Mouse (Mus musculus): ENCODE results near the gene Midn. TPM values are rescaled to one million over a fixed set of nuclear protein-coding genes. Genes with fewer than 3 reads are reported as not detected.

Midn gene
- polyA plus RNA-seq, 1 experiment from 2014 or later: 42.1 TPM

- Histone ChIP-seq H3K9me3 (replicated peaks) (no peaks in the 10 kb centered on the region), H3K27ac (peak overlapping the region; percentile 17; the same call in 1 of the 2 replicates), H3K4me3 (peak overlapping the region; percentile 79)
Measured at GRCm38 (mm10) chr10:80180823-80181222, 32.8 kb downstream of the Midn start.

GRCm38 (mm10) chr10:80182547-80182946 lies 34.5 kb downstream of the Midn start:
- Histone ChIP-seq H3K36me3 (peaks cover 30% of the 10 kb centered on the region), H3K4me3 (no peak overlapping the region), H3K9me3 (replicated peaks) (no peaks in the 10 kb centered on the region), H3K4me1 (peaks cover 42% of the 10 kb centered on the region), H3K27me3 (0 out of 2 replicates have a peak, but pooled peaks cover 2% of the 10 kb centered on the region), H3K4me2 (replicated peaks) (no peak overlapping the region), H3K9ac (0 out of 2 replicates have a peak overlapping the region, but pooled peaks have one; percentile 97), H3K27ac (no peak overlapping the region)
- ATAC-seq (ENCODE audit: low FRiP score): no peak
- WGBS: 91% methylated on average over 7 of the region's 7 CpGs

More at GRCm38 (mm10) chr10:80180823-80181222, 32.8 kb downstream of the Midn start:
- ATAC-seq (ENCODE audit: low FRiP score): no peak
- H3K9ac ChIP-seq: peak overlapping the region; percentile 97
- peaks cover 45% of the 10 kb centered on the region for H3K4me1 ChIP-seq
- H3K27me3 ChIP-seq: no peaks in the 10 kb centered on the region
- 39% methylated on average over 5 of the region's 5 CpGs for WGBS
- peak overlapping the region; percentile 90 for H3K4me2 ChIP-seq (replicated peaks)
- H3K36me3 ChIP-seq: peaks cover 19% of the 10 kb centered on the region

DNA sequence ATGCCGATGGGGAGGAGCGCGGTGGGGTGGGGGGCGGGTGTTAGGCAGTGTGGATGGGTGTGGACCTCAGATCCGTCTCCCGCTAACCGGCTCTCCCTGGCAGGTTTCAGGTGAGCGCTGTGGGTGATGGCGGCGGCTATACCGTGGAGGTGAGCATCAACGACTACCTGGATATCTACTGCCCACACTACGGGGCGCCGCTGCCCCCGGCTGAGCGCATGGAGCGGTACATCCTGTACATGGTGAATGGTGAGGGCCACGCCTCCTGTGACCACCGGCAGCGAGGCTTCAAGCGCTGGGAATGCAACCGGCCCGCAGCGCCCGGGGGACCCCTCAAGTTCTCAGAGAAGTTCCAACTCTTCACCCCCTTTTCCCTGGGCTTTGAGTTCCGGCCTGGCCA lies 38.6 kb downstream of the Midn start:
- peaks cover 13% of the 10 kb centered on the region for H3K27me3 ChIP-seq
- H3K36me3 ChIP-seq: peaks cover 47% of the 10 kb centered on the region
- H3K4me1 ChIP-seq: peaks cover 42% of the 10 kb centered on the region
- no peak overlapping the region for H3K4me3 ChIP-seq
- no peak overlapping the region for H3K9ac ChIP-seq
- H3K9me3 ChIP-seq (replicated peaks): no peaks in the 10 kb centered on the region
- H3K4me2 ChIP-seq (replicated peaks): no peak overlapping the region
- 40% methylated on average over 27 of the region's 27 CpGs for WGBS
- no peak overlapping the region for H3K27ac ChIP-seq
- no peak for ATAC-seq (ENCODE audit: low FRiP score)

DNA sequence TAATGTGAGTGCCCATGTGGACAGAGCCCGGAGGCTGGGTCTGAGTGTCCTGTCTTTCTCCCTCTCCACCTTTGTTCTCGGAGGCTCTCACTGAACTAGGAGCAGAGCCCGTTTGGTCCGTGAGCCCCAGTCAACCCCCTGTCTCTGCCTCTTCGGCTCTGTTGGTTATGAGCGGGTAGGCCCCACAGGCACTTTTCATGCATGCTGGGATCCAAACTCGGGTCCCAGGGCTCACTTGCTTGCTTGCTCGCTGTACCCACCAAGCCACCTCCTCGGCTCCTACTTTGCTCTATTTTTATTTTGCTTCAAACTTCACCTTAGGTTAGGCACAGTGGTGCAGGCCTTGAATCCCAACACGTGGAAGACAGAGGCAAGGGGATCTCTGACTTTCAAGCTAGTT lies 39.7 kb downstream of the Midn start:
- WGBS: 87% methylated on average over 10 of the region's 10 CpGs
- H3K9me3 ChIP-seq (replicated peaks): no peaks in the 10 kb centered on the region
- no peak overlapping the region for H3K4me3 ChIP-seq
- no peak overlapping the region for H3K4me2 ChIP-seq (replicated peaks)
- peaks cover 34% of the 10 kb centered on the region for H3K4me1 ChIP-seq
- no peak for ATAC-seq (ENCODE audit: low FRiP score)
- no peak overlapping the region for H3K9ac ChIP-seq
- no peak overlapping the region for H3K27ac ChIP-seq
- peaks cover 21% of the 10 kb centered on the region for H3K27me3 ChIP-seq
- peaks cover 40% of the 10 kb centered on the region for H3K36me3 ChIP-seq

GRCm38 (mm10) chr10:80188453-80189024 lies 40.5 kb downstream of the Midn start:
- Histone ChIP-seq H3K27me3 (peaks cover 21% of the 10 kb centered on the region), H3K36me3 (peaks cover 32% of the 10 kb centered on the region), H3K4me3 (no peak overlapping the region), H3K4me1 (peaks cover 34% of the 10 kb centered on the region), H3K9ac (no peak overlapping the region), H3K9me3 (replicated peaks) (no peaks in the 10 kb centered on the region), H3K27ac (no peak overlapping the region), H3K4me2 (replicated peaks) (no peak overlapping the region)
- ATAC-seq (ENCODE audit: low FRiP score): no peak
- WGBS: 64% methylated on average over 15 of the region's 15 CpGs

DNA sequence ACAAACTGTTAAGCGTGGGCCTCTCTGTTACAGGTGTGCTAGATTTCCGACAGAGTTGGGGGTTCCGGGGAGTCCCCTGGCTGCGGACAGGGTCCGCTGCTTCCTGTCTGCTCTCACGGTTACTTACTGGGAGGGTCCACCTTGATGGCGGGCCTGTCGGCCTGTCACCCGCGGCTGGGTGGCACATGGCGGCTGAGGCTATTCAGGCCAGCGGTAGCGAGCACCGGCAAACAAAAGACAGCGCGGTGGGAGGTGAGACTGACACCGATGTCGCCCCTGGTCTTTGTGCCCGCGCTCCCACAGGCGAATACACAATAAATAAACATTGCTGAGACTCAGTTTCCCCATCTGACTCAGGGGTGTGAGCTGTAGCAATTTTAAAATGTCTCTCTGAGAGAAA lies 41.9 kb downstream of the Midn start:
- Histone ChIP-seq H3K27ac (peak overlapping the region; percentile 79), H3K4me3 (peak overlapping the region; percentile 37), H3K9ac (peak overlapping the region; percentile 75), H3K9me3 (replicated peaks) (no peaks in the 10 kb centered on the region), H3K4me1 (peaks cover 42% of the 10 kb centered on the region), H3K4me2 (replicated peaks) (peak overlapping the region; percentile 64), H3K36me3 (peaks cover 28% of the 10 kb centered on the region), H3K27me3 (peaks cover 21% of the 10 kb centered on the region)
- 6% methylated on average over 21 of the region's 21 CpGs for WGBS
- no peak; the same call in 1 of the 2 replicates for ATAC-seq (ENCODE audit: low FRiP score)

GRCm38 (mm10) chr10:80190491-80191051 lies 42.5 kb downstream of the Midn start:
- peak overlapping the region; percentile 64 for H3K4me2 ChIP-seq (replicated peaks)
- H3K9me3 ChIP-seq (replicated peaks): no peaks in the 10 kb centered on the region
- peaks cover 36% of the 10 kb centered on the region for H3K4me1 ChIP-seq
- under 1% methylated on average over 47 of the region's 48 CpGs for WGBS
- peak overlapping the region; percentile 75 for H3K9ac ChIP-seq
- H3K36me3 ChIP-seq: peaks cover 28% of the 10 kb centered on the region
- H3K27me3 ChIP-seq: peaks cover 21% of the 10 kb centered on the region
- peak overlapping the region; percentile 37 for H3K4me3 ChIP-seq
- peak overlapping the region; percentile 79 for H3K27ac ChIP-seq
- peak; percentile 65 for ATAC-seq (ENCODE audit: low FRiP score)

DNA sequence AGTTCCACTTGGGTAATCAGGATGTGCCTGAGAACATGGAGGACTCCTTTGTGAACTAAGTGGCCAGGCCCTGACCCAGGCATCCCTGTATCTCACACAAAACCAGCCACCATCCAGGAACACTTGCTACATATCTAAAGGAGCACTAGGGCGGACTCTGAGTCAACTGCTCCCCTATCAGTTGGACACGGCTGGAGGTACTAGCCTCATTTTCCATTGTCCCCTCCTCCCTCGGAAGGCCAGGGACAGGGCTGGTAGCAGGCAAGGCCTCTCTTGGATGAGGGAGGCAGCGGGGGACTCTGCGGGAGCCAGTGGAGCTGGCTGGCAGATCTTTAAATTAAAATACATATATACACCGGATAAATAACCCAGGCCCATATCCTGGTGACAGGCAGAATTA lies 45.9 kb downstream of the Midn start:
- no peaks in the 10 kb centered on the region for H3K9me3 ChIP-seq (replicated peaks)
- no peak overlapping the region for H3K4me3 ChIP-seq
- 75% methylated on average over 6 of the region's 6 CpGs for WGBS
- peaks cover 3% of the 10 kb centered on the region for H3K36me3 ChIP-seq
- H3K4me1 ChIP-seq: peaks cover 43% of the 10 kb centered on the region
- peak overlapping the region; percentile 48; the same call in 1 of the 2 replicates for H3K27ac ChIP-seq
- no peak overlapping the region for H3K4me2 ChIP-seq (replicated peaks)
- H3K27me3 ChIP-seq: peaks cover 11% of the 10 kb centered on the region; the same call in 1 of the 2 replicates
- ATAC-seq (ENCODE audit: low FRiP score): no peak
- H3K9ac ChIP-seq: peak overlapping the region; percentile 14; the same call in 1 of the 2 replicates

GRCm38 (mm10) chr10:80194441-80194840 lies 46.4 kb downstream of the Midn start:
- H3K4me1 ChIP-seq: peaks cover 41% of the 10 kb centered on the region
- H3K4me2 ChIP-seq (replicated peaks): no peak overlapping the region
- H3K9ac ChIP-seq: 0 out of 2 replicates have a peak overlapping the region, but pooled peaks have one; percentile 14
- H3K9me3 ChIP-seq (replicated peaks): no peaks in the 10 kb centered on the region
- H3K36me3 ChIP-seq: no peaks in the 10 kb centered on the region
- ATAC-seq (ENCODE audit: low FRiP score): no peak
- 47% methylated on average over 8 of the region's 8 CpGs for WGBS
- peak overlapping the region; percentile 48; the same call in 1 of the 2 replicates for H3K27ac ChIP-seq
- H3K27me3 ChIP-seq: peaks cover 9% of the 10 kb centered on the region; the same call in 1 of the 2 replicates
- H3K4me3 ChIP-seq: no peak overlapping the region

- H3K4me1 ChIP-seq: peaks cover 30% of the 10 kb centered on the region
- peaks cover 9% of the 10 kb centered on the region; the same call in 1 of the 2 replicates for H3K27me3 ChIP-seq
- 89% methylated on average over 1 of the region's 1 CpGs for WGBS
- no peak overlapping the region for H3K4me2 ChIP-seq (replicated peaks)
- H3K9ac ChIP-seq: no peak overlapping the region
- no peaks in the 10 kb centered on the region for H3K9me3 ChIP-seq (replicated peaks)
- no peak overlapping the region for H3K27ac ChIP-seq
- H3K4me3 ChIP-seq: no peak overlapping the region
- H3K36me3 ChIP-seq: no peaks in the 10 kb centered on the region
- ATAC-seq (ENCODE audit: low FRiP score): no peak
Measured at GRCm38 (mm10) chr10:80196167-80196566, 48.1 kb downstream of the Midn start.

DNA sequence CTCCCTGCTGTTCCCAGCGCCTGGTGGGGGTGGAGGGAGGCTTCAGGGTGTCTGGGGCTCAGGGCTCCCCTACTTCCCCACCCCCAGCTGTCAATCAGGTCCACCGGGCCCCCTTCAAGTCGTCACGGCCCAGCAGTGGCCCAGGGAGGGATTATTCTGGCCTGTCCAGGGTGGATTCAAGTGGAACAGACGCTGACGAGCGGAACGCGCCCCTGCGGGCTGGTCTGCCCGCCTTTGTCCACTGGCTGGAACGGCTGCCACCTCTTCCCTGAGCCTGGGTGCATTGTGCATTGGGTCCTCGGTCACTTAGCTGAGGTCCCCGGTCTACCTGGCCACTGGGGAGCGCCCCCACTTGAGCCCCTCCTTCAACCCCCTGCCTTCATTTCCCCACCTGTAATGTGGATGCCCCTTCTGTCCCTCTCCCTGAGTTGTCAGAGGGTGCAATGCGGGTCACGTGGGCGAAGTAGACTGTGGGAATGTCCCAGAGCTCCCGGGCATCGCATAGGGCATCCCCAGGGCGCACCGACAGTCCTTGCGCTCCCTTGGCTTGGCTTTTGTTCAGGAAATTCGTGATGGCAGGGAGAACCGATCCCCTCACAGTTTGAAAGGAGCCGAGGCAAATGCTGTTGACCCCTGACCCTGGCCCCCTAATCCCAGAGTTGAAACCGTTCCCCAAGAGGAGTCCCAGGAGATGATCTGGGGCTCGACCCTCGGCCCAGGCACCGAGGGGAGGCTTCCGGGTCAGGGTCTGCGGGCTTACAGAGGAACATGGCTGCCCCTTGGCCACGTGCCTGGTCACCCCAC lies 48.9 kb downstream of the Midn start:
- H3K27ac ChIP-seq: no peak overlapping the region
- no peaks in the 10 kb centered on the region for H3K9me3 ChIP-seq (replicated peaks)
- no peak for ATAC-seq (ENCODE audit: low FRiP score)
- H3K9ac ChIP-seq: peak overlapping the region; percentile 19; the same call in 1 of the 2 replicates
- no peaks in the 10 kb centered on the region for H3K36me3 ChIP-seq
- no peak overlapping the region for H3K4me2 ChIP-seq (replicated peaks)
- peaks cover 8% of the 10 kb centered on the region; the same call in 1 of the 2 replicates for H3K27me3 ChIP-seq
- no peak overlapping the region for H3K4me3 ChIP-seq
- peaks cover 29% of the 10 kb centered on the region for H3K4me1 ChIP-seq
- 42% methylated on average over 33 of the region's 33 CpGs for WGBS

DNA sequence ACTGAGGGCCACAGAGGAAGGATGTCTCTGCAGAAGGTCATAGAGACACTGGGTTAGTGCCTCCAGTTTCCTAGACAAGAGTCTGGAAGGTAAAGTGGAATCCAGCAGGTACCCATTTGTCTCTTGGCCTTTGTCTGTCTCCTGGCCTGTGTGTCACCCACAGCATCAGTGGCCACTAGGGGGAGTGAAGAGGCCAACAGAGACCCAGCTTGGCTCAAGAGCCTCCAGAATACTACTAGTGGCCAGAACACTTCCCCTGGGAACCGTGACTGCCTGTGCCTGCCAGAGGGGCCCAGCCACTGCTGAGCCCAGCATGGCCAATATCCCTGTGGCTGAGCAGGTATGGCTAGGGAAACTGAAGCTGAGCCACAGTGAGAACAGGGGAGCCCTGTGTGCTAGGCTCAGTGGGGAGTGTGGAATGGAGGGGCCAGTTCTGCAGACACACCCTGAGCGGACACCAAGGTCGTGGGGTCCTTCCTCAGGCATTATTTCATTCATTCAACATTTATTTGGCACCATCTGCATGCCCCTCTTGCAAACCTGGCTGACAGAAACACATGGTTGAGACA lies 51.5 kb downstream of the Midn start:
- Histone ChIP-seq H3K9ac (no peak overlapping the region), H3K36me3 (no peaks in the 10 kb centered on the region), H3K4me1 (peaks cover 28% of the 10 kb centered on the region), H3K4me3 (no peak overlapping the region), H3K9me3 (replicated peaks) (no peaks in the 10 kb centered on the region), H3K4me2 (replicated peaks) (no peak overlapping the region), H3K27me3 (no peaks in the 10 kb centered on the region), H3K27ac (no peak overlapping the region)
- WGBS: 54% methylated on average over 3 of the region's 3 CpGs
- peak; percentile 64 for ATAC-seq (ENCODE audit: low FRiP score)
